ENCODE assay signal across 28 mouse cellular contexts in genomic region chrX:151496596-151496995, GRCm38 (mm10). TPM values are rescaled to one million over a fixed set of nuclear protein-coding genes. Genes with fewer than 3 reads are reported as not detected.
A peak's percentile ranks its signal among the peaks of the same experiment; 100 is the strongest.
DNase-seq lines count a peak whose midpoint lies in the region; ATAC-seq lines count a peak whose summit lies in the region.
"Had no signal": no experiment of that assay in that cellular context is flagged by ENCODE, and none has a peak within 500 bp of the region (broad histone marks: within the 10 kb centered on the region; RNA-seq: fewer than 3 reads in every experiment).

No protein-coding gene starts in this region.

- no peaks in the 10 kb centered on the region for H3K36me3 ChIP-seq in intestine, embryonic 15.5 days
- H3K36me3 ChIP-seq: embryonic facial prominence, embryonic 12.5 days; embryonic facial prominence, embryonic 15.5 days; G1E; hindbrain, embryonic 10.5 days; hindbrain, embryonic 13.5 days had no signal

- DNase-seq in A20 (ENCODE audit: low read depth, low spot score) (peak; percentile 1), MEL-GATA-1-ER (ENCODE audit: extremely low read depth, low read depth) (peak; percentile 41)
- DNase-seq in left cerebral cortex, postnatal 10 days (ENCODE audit: extremely low spot score in 1 of 2, low spot score in 2 of 2), result no peak
- no peak for DNase-seq in cerebellum, adult 9-10 months
- DNase-seq: adrenal gland, postnatal 10 days; adrenal gland, postnatal 36 days; B cell, adult 2 months; cerebellum, adult 11 months; cerebellum, adult 2 months; cerebellum, postnatal 10 days; forebrain, postnatal 0 days; gastrocnemius, adult 2 months; gastrocnemius, postnatal 14 days; heart, postnatal 36 days; kidney, adult 18-20 months had no signal

- no peak overlapping the region for H3K9ac ChIP-seq in intestine, embryonic 15.5 days
- H3K9ac ChIP-seq: embryonic facial prominence, embryonic 12.5 days; embryonic facial prominence, embryonic 15.5 days; forebrain, postnatal 0 days; hindbrain, embryonic 13.5 days had no signal

- H3K4me1 ChIP-seq in intestine, embryonic 15.5 days (replicated peaks), result no peaks in the 10 kb centered on the region
- H3K4me1 ChIP-seq: embryonic facial prominence, embryonic 12.5 days; embryonic facial prominence, embryonic 15.5 days; hindbrain, embryonic 10.5 days; hindbrain, embryonic 13.5 days had no signal

- ATAC-seq in granulocyte monocyte progenitor cell, adult 5-6 weeks (replicated peaks; ENCODE audit: poor library complexity, severe bottlenecking), result peak; percentile 99
- no peak for ATAC-seq in intestine, embryonic 15.5 days
- ATAC-seq: activated CD4-positive, CD25-positive, alpha-beta regulatory T cell, adult 4 months; forebrain, embryonic 14.5 days; forebrain, postnatal 0 days; hindbrain, embryonic 16.5 days; intestine, embryonic 16.5 days had no signal

- no peak overlapping the region for H3K27ac ChIP-seq in intestine, embryonic 15.5 days
- H3K27ac ChIP-seq: embryonic facial prominence, embryonic 12.5 days; embryonic facial prominence, embryonic 15.5 days; gastrocnemius, adult 2 months; hindbrain, embryonic 10.5 days; hindbrain, embryonic 13.5 days had no signal

- WGBS in intestine, embryonic 15.5 days, result 83% methylated on average over 1 of the region's 1 CpGs

- H3K4me2 ChIP-seq in intestine, embryonic 15.5 days (replicated peaks), result no peak overlapping the region
- H3K4me2 ChIP-seq: embryonic facial prominence, embryonic 12.5 days; embryonic facial prominence, embryonic 15.5 days; heart, embryonic 11.5 days; hindbrain, embryonic 13.5 days had no signal

- intact Hi-C loops in left cerebral cortex, postnatal 10 days (cut with DNase I), result no loop called here

- H3K9me3 ChIP-seq in intestine, embryonic 15.5 days, result no peaks in the 10 kb centered on the region
- H3K9me3 ChIP-seq: embryonic facial prominence, embryonic 12.5 days; embryonic facial prominence, embryonic 15.5 days; G1E; hindbrain, embryonic 10.5 days had no signal

- no peaks in the 10 kb centered on the region for H3K27me3 ChIP-seq in intestine, embryonic 15.5 days (replicated peaks)
- H3K27me3 ChIP-seq: CH12.LX; embryonic facial prominence, embryonic 12.5 days; embryonic facial prominence, embryonic 15.5 days; hindbrain, embryonic 13.5 days had no signal

- no peak overlapping the region for H3K4me3 ChIP-seq in intestine, embryonic 15.5 days (replicated peaks)
- H3K4me3 ChIP-seq: embryonic facial prominence, embryonic 12.5 days; embryonic facial prominence, embryonic 15.5 days; gastrocnemius, adult 2 months; hindbrain, embryonic 10.5 days; hindbrain, embryonic 13.5 days had no signal

RNA-seq across cellular contexts. Expression of gene Phf8, which starts 23.9 kb away (rescaled TPM):
- total RNA-seq in granulocyte monocyte progenitor cell, adult 5-6 weeks (2014; fragmentation: Nextera tagmentation), result 26.6 and 46.6 TPM in 2 replicates
- total RNA-seq in granulocyte monocyte progenitor cell, adult 5-6 weeks (2017), result 21.9 and 22.7 TPM in 2 replicates
- 14.7 and 15.0 TPM in 2 replicates for polyA plus RNA-seq in intestine, embryonic 15.5 days (2015; fragmentation: Nextera tagmentation; extraction: Ambion mirVana)
- total RNA-seq in left cerebral cortex, postnatal 10 days (2021), result 10 to 100 TPM; 28.5 to 32.4 TPM

Comparison
In these comparisons a context has a peak if more than half of its experiments do, and no peak if none do; other contexts are left out.
1. DNase-seq: peak in A20 (single experiment) and MEL-GATA-1-ER (single experiment); none in left cerebral cortex, postnatal 10 days (0 of 2) and cerebellum, adult 9-10 months (single experiment).